Mouse (Mus musculus) heart, adult 2 months (tissue): ENCODE measurements at regions not wholly inside any gene's neighbourhood (a gene's known extent, or its start where the extent isn't known, plus 50 kb on each side); places are given as distances from the start of the nearest gene placed in this dataset.

Source experiments
- CTCF ChIP-seq: fragments of 200-600 bp; IDR thresholded peaks from 2 replicates; pipeline ENCODE4 v1.8.1; 2022; ENCODE audit warnings: antibody characterized with exemption, mild to moderate bottlenecking, moderate library complexity
- POLR2A ChIP-seq: fragments of 200-500 bp; IDR thresholded peaks from 2 replicates; pipeline ENCODE4 v1.6.1; 2011; ENCODE audit warnings: mild to moderate bottlenecking, low read depth, low read length, control low read depth; ENCODE audit not compliant: insufficient read depth

DNA sequence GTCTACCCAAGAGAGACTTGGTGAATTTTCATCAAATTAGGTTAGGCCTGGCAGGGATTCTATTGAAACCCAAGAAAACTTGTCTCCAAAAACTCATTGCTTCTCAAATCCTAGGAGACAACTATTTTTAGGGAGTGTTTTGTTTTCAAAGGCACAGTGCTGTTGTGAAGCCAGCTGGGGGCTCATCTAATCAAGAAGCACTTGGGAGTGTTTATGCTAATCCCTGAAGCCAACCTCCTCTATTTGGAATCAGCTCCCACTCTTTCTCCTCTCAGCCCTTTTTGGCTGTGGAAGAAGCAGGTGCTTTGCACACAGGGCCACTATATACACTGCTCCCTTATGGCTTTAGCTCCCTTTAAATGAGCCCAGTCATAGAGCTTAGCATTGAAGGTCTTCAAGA lies 64.0 kb upstream of the Adcy1 start:
- no peak for TF ChIP-seq CTCF
- TF ChIP-seq POLR2A: no peak
